Mouse (Mus musculus) cerebellum, adult 11 months (tissue): ENCODE measurements at regions not wholly inside any gene's neighbourhood (a gene's known extent, or its start where the extent isn't known, plus 50 kb on each side); places are given as distances from the start of the nearest gene placed in this dataset.

ENCODE experiments used
- DNase-seq: peaks from one replicate; pipeline ENCODE4 v3.0.0; 2022

GRCm38 (mm10) chr6:148719062-148719461 lies 112.2 kb downstream of the Ipo8 start:
- no peak for DNase-seq

GRCm38 (mm10) chr6:148710406-148710805 lies 120.9 kb downstream of the Ipo8 start:
- DNase-seq, result no peak

- DNase-seq, result no peak
Measured at GRCm38 (mm10) chr6:148708389-148708788, 122.9 kb downstream of the Ipo8 start.

GRCm38 (mm10) chr6:148705711-148706110 lies 125.6 kb downstream of the Ipo8 start:
- no peak for DNase-seq

- DNase-seq, result no peak
Measured at GRCm38 (mm10) chr6:148693329-148693728, 137.9 kb downstream of the Ipo8 start.

- DNase-seq, result peak; percentile 4
Measured at GRCm38 (mm10) chr6:148687770-148688169, 143.5 kb downstream of the Ipo8 start.

GRCm38 (mm10) chr6:148660152-148660551 lies 171.1 kb downstream of the Ipo8 start:
- DNase-seq, result no peak

- no peak for DNase-seq
Measured at GRCm38 (mm10) chr6:148653216-148653615, 178.1 kb downstream of the Ipo8 start.

- no peak for DNase-seq
Measured at GRCm38 (mm10) chr6:148652434-148652833, 178.8 kb downstream of the Ipo8 start.

- DNase-seq, result no peak
Measured at GRCm38 (mm10) chr6:148647423-148648390, 183.6 kb downstream of the Ipo8 start.

- DNase-seq, result no peak
Measured at GRCm38 (mm10) chr6:148640595-148640994, 190.7 kb downstream of the Ipo8 start.

GRCm38 (mm10) chr6:148634148-148634547 lies 190.0 kb upstream of the Tmtc1 start:
- no peak for DNase-seq

GRCm38 (mm10) chr6:148627090-148627605 lies 183.0 kb upstream of the Tmtc1 start:
- no peak for DNase-seq

GRCm38 (mm10) chr6:148623119-148623770 lies 179.1 kb upstream of the Tmtc1 start:
- DNase-seq, result no peak

GRCm38 (mm10) chr6:148620034-148620433 lies 175.8 kb upstream of the Tmtc1 start:
- DNase-seq, result no peak

GRCm38 (mm10) chr6:148615931-148616330 lies 171.7 kb upstream of the Tmtc1 start:
- no peak for DNase-seq

GRCm38 (mm10) chr6:148615442-148615841 lies 171.3 kb upstream of the Tmtc1 start:
- DNase-seq, result no peak

GRCm38 (mm10) chr6:148608881-148609280 lies 164.7 kb upstream of the Tmtc1 start:
- no peak for DNase-seq

GRCm38 (mm10) chr6:148605226-148605625 lies 161.0 kb upstream of the Tmtc1 start:
- no peak for DNase-seq

- DNase-seq, result no peak
Measured at GRCm38 (mm10) chr6:148604790-148605189, 160.6 kb upstream of the Tmtc1 start.

GRCm38 (mm10) chr6:148603878-148604277 lies 159.7 kb upstream of the Tmtc1 start:
- DNase-seq, result no peak

GRCm38 (mm10) chr6:148603460-148603859 lies 159.3 kb upstream of the Tmtc1 start:
- no peak for DNase-seq

- no peak for DNase-seq
Measured at GRCm38 (mm10) chr6:148602894-148603293, 158.7 kb upstream of the Tmtc1 start.

- DNase-seq, result no peak
Measured at GRCm38 (mm10) chr6:148600934-148601333, 156.7 kb upstream of the Tmtc1 start.
